Mouse (Mus musculus) heart, embryonic 14.5 days (tissue): ENCODE data around the gene Mex3b. TPM values are rescaled to one million over a fixed set of nuclear protein-coding genes. Genes with fewer than 3 reads are reported as not detected.

Experiments used
- ATAC-seq: fragments of 200-750 bp; cut with Nextera tagmentation; 2 replicates; pipeline ENCODE4 v1.8.0; 2017; ENCODE audit warnings: low read depth, moderate TSS enrichment; ENCODE audit not compliant: insufficient number of reproducible peaks, insufficient read depth, low FRiP score
- H3K27ac ChIP-seq, 2 experiments: fragments of 200-500 bp in 1 of 2; fragments of 300-500 bp in 1 of 2; sonication (generic) in 1 of 2; replicated peaks in 1 of 2; 2 replicates each; pipeline ENCODE4 v1.5.1; 2012 to 2014; ENCODE audit warnings: low read depth in 2 of 2, low read length in 2 of 2, control low read depth in 1 of 2, mild to moderate bottlenecking in 1 of 2, mixed read lengths in 1 of 2; ENCODE audit not compliant: control insufficient read depth in 1 of 2, insufficient read depth in 1 of 2
- H3K27me3 ChIP-seq: fragments of 300-500 bp; sonication (generic); 2 replicates; pipeline ENCODE4 v1.6.1; 2014; ENCODE audit warnings: mild to moderate bottlenecking, low read length, control low read depth; ENCODE audit not compliant: control insufficient read depth, insufficient read depth
- H3K36me3 ChIP-seq: fragments of 300-500 bp; sonication (generic); 2 replicates; pipeline ENCODE4 v1.6.1; 2014; ENCODE audit warnings: mild to moderate bottlenecking, control low read depth, low read length, mixed read lengths; ENCODE audit not compliant: control insufficient read depth, insufficient read depth
- H3K4me1 ChIP-seq, 2 experiments: fragments of 200-500 bp in 1 of 2; fragments of 300-500 bp in 1 of 2; sonication (generic) in 1 of 2; 2 replicates each; pipeline ENCODE4 v1.6.1; 2012 to 2014; ENCODE audit warnings: low read length in 2 of 2, control low read depth in 1 of 2, mixed read lengths in 1 of 2; ENCODE audit not compliant: control insufficient read depth in 2 of 2, insufficient read depth in 2 of 2
- H3K4me2 ChIP-seq: fragments of 300-500 bp; sonication (generic); 2 replicates; pipeline ENCODE4 v1.6.1; 2014; ENCODE audit warnings: mild to moderate bottlenecking, low read length
- H3K4me3 ChIP-seq, 2 experiments: fragments of 200-500 bp in 1 of 2; fragments of 300-500 bp in 1 of 2; sonication (generic) in 1 of 2; 2 replicates each; pipeline ENCODE4 v1.5.1; 2012 to 2014; ENCODE audit warnings: low read length in 2 of 2, mild to moderate bottlenecking in 2 of 2, control low read depth in 1 of 2, low read depth in 1 of 2, moderate library complexity in 1 of 2; ENCODE audit not compliant: control insufficient read depth in 1 of 2, insufficient read depth in 1 of 2
- H3K9ac ChIP-seq: fragments of 300-500 bp; sonication (generic); 2 replicates; pipeline ENCODE4 v1.6.1; 2014; ENCODE audit warnings: mild to moderate bottlenecking, low read length
- H3K9me3 ChIP-seq: fragments of 300-500 bp; sonication (generic); 2 replicates; pipeline ENCODE4 v1.6.1; 2016; ENCODE audit warnings: low read length, control low read depth; ENCODE audit not compliant: control insufficient read depth
- WGBS: fragments of 180-500 bp; shearing (Covaris S2); extraction: QIAGEN DNeasy Blood & Tissue Kit; methylation state at CpG from one replicate; pipeline ENCODE4 v1.1.7; 2014; 5-methylcytosine and 5-hydroxymethylcytosine counted together
- polyA plus RNA-seq: library from polyadenylated mRNA; unstranded; fragments of >200 nt; fragmentation: Nextera tagmentation; extraction: Ambion mirVana; gene quantifications from 2 replicates; pipeline ENCODE4 v1.2.1, GENCODE M21; 2014

Gene Mex3b
- polyA plus RNA-seq, 1 experiment from 2014 or later: 10.3 TPM

- Histone ChIP-seq H3K27ac (no peak overlapping the region), H3K27me3 (no peaks in the 10 kb centered on the region), H3K9ac (no peak overlapping the region), H3K36me3 (no peaks in the 10 kb centered on the region), H3K4me3 (no peak overlapping the region), H3K4me1 (peaks cover 3 to 26% of the 10 kb centered on the region in 2 experiments), H3K9me3 (no peaks in the 10 kb centered on the region), H3K4me2 (no peak overlapping the region)
- WGBS: 44% methylated on average over 1 of the region's 1 CpGs
- no peak for ATAC-seq
Observed at GRCm38 (mm10) chr7:82907081-82907480, 39.9 kb downstream of the Mex3b start.

- WGBS: 61% methylated on average over 10 of the region's 10 CpGs
- H3K27ac ChIP-seq: no peak overlapping the region
- no peak overlapping the region for H3K4me2 ChIP-seq
- H3K9ac ChIP-seq: no peak overlapping the region
- 0 out of 4 replicates have a peak, but pooled peaks cover 0 to 11% of the 10 kb centered on the region in 2 experiments for H3K4me1 ChIP-seq
- H3K36me3 ChIP-seq: no peaks in the 10 kb centered on the region
- H3K9me3 ChIP-seq: no peaks in the 10 kb centered on the region
- no peaks in the 10 kb centered on the region for H3K27me3 ChIP-seq
- ATAC-seq: no peak
- no peak overlapping the region for H3K4me3 ChIP-seq
Observed at GRCm38 (mm10) chr7:82910536-82911384, 43.6 kb downstream of the Mex3b start.

- WGBS: 82% methylated on average over 10 of the region's 10 CpGs
- H3K27me3 ChIP-seq: no peaks in the 10 kb centered on the region
- no peak overlapping the region for H3K4me2 ChIP-seq
- no peak for ATAC-seq
- H3K4me1 ChIP-seq: 0 out of 4 replicates have a peak, but pooled peaks cover 0 to 5% of the 10 kb centered on the region in 2 experiments
- H3K9me3 ChIP-seq: no peaks in the 10 kb centered on the region
- H3K4me3 ChIP-seq: no peak overlapping the region
- no peak overlapping the region for H3K27ac ChIP-seq
- H3K9ac ChIP-seq: no peak overlapping the region
- no peaks in the 10 kb centered on the region for H3K36me3 ChIP-seq
Observed at GRCm38 (mm10) chr7:82911501-82911900, 44.4 kb downstream of the Mex3b start.

- 68% methylated on average over 4 of the region's 4 CpGs for WGBS
- Histone ChIP-seq H3K4me2 (no peak overlapping the region), H3K27ac (no peak overlapping the region), H3K9ac (no peak overlapping the region), H3K9me3 (no peaks in the 10 kb centered on the region), H3K4me3 (no peak overlapping the region), H3K36me3 (no peaks in the 10 kb centered on the region), H3K4me1 (no peaks in the 10 kb centered on the region), H3K27me3 (no peaks in the 10 kb centered on the region)
- ATAC-seq: no peak
Observed at GRCm38 (mm10) chr7:82914297-82914696, 47.2 kb downstream of the Mex3b start.

Other genes with a start within 250 kb of the Mex3b start
- gene Saxo2, start 218.8 kb upstream of the Mex3b start, polyA plus RNA-seq: 6.8 and 13.9 TPM in 2 replicates
- gene Efl1, start 218.7 kb upstream of the Mex3b start, polyA plus RNA-seq: 19.8 and 21.0 TPM in 2 replicates